Mouse (Mus musculus) hindbrain, postnatal 0 days (tissue): ENCODE data around the gene Sh3pxd2a. TPM values are rescaled to one million over a fixed set of nuclear protein-coding genes. Genes with fewer than 3 reads are reported as not detected.
A peak's percentile ranks its signal among the peaks of the same experiment; 100 is the strongest.

Experiments
- ATAC-seq: fragments of 200-750 bp; cut with Nextera tagmentation; 2 replicates; pipeline ENCODE4 v1.8.0; 2017; ENCODE audit warnings: mild to moderate bottlenecking, moderate TSS enrichment, moderate library complexity
- DNase-seq: peaks from one replicate; pipeline ENCODE4 v3.0.0-alpha.2; 2015; ENCODE audit warnings: low spot score
- H3K27ac ChIP-seq: fragments of 300-500 bp; sonication (generic); 2 replicates; pipeline ENCODE4 v1.5.1; 2014; ENCODE audit warnings: mild to moderate bottlenecking
- H3K27me3 ChIP-seq: fragments of 300-500 bp; sonication (generic); 2 replicates; pipeline ENCODE4 v1.6.1; 2014; ENCODE audit warnings: low read length, mixed read lengths; ENCODE audit not compliant: insufficient read depth
- H3K36me3 ChIP-seq: fragments of 300-500 bp; sonication (generic); 2 replicates; pipeline ENCODE4 v1.6.1; 2014; ENCODE audit warnings: low read length, mixed read lengths; ENCODE audit not compliant: insufficient read depth
- H3K4me1 ChIP-seq: fragments of 300-500 bp; sonication (generic); 2 replicates; pipeline ENCODE4 v1.6.1; 2014; ENCODE audit warnings: antibody characterized with exemption, low read length, mixed read lengths; ENCODE audit not compliant: insufficient read depth
- H3K4me2 ChIP-seq: fragments of 300-500 bp; sonication (generic); 2 replicates; pipeline ENCODE4 v1.6.1; 2014; ENCODE audit warnings: low read depth, mild to moderate bottlenecking, low read length, moderate library complexity, mixed read lengths
- H3K4me3 ChIP-seq: fragments of 300-500 bp; sonication (generic); 2 replicates; pipeline ENCODE4 v1.5.1; 2014; ENCODE audit warnings: low read length
- H3K9ac ChIP-seq: fragments of 300-500 bp; sonication (generic); replicated peaks from 2 replicates; pipeline ENCODE4 v1.6.1; 2014; ENCODE audit warnings: mild to moderate bottlenecking, low read length, moderate library complexity, mixed read lengths
- H3K9me3 ChIP-seq: fragments of 300-500 bp; sonication (generic); 2 replicates; pipeline ENCODE4 v1.6.1; 2016; ENCODE audit warnings: low read length, mixed read lengths
- CTCF ChIP-seq: IDR thresholded peaks from 2 replicates; pipeline ENCODE4 v1.5.1; 2016; ENCODE audit warnings: antibody characterized with exemption, control low read depth, low read depth
- WGBS: fragments of 180-500 bp; shearing (Covaris S2); extraction: QIAGEN DNeasy Blood & Tissue Kit; methylation state at CpG from one replicate; pipeline ENCODE4 v1.1.7; 2014; 5-methylcytosine and 5-hydroxymethylcytosine counted together
- polyA plus RNA-seq: library from polyadenylated mRNA; unstranded; fragments of >200 nt; fragmentation: Nextera tagmentation; extraction: Ambion mirVana; gene quantifications from 2 replicates; pipeline ENCODE4 v1.2.1, GENCODE M21; 2015
- total RNA-seq: library from RNA; depleted of rRNA; stranded (reverse); fragments of >200 nt; gene quantifications from 2 replicates; pipeline ENCODE4 v1.2.3, GENCODE M21; 2014

Gene Sh3pxd2a
- total and polyA plus RNA-seq, 2 experiments from 2014 or later: 1.8 to 25.5 TPM

- Histone ChIP-seq H3K36me3 (no peaks in the 10 kb centered on the region), H3K4me3 (no peak overlapping the region), H3K9ac (no peak overlapping the region), H3K9me3 (no peaks in the 10 kb centered on the region), H3K27me3 (no peaks in the 10 kb centered on the region), H3K4me2 (no peak overlapping the region), H3K4me1 (no peaks in the 10 kb centered on the region; the same call in 1 of the 2 replicates), H3K27ac (no peak overlapping the region)
- no peak for ATAC-seq
- DNase-seq: no peak
- 100% methylated on average over 1 of the region's 1 CpGs for WGBS
- no peak for TF ChIP-seq CTCF
These were observed 135.1 kb downstream of the Sh3pxd2a start for GRCm38 (mm10) chr19:47329102-47329501.

DNA sequence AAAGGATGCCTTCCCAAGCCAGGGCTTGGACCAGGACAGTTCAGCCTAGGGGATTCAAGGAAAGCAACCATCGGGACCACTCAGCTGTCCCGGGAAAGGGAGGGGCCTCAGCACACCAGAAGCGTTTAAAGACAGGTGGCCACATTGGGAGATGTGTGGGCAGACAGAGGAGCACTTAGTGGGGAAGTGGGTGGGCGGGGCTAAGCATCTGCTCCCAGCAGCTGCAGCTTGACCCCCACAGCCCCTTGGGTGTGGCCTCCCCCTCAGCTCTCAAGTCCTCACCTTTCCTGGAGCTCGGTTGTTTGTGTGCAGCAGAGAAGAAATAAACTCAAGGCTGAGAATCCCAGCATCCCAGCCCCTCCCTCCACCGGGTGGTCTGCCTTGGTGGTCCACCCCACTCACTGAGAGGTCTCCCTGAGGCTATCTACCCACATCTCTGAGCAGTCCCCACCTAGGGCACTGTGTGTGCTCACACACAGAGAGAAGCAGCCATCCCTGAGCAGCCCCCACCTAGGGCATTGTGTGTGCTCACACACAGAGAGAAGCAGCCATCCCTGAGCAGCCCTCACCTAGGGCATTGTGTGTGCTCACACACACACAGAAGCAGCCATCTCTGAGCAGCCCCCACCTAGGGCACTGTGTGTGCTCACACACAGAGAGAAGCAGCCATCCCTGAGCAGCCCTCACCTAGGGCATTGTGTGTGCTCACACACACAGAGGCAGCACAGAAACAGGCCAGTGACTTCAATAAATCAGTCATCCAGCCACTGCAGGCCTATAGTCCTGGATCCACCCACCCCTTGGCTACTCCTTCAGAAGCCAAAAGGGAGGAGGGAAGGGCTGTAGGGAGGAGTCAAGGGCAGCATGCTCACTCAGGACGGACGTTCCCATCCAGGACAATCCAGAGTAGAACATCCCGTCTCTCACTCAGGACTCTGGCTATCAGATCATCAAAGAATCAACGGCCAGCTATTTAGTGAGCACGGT, 136.0 kb downstream of the Sh3pxd2a start:
- ATAC-seq (0 out of 2 replicates have a peak, but pooled peaks have one; percentile 12), DNase-seq (no peak)
- H3K27me3 ChIP-seq: no peaks in the 10 kb centered on the region
- H3K27ac ChIP-seq: no peak overlapping the region
- TF ChIP-seq CTCF: no peak
- no peaks in the 10 kb centered on the region; the same call in 1 of the 2 replicates for H3K4me1 ChIP-seq
- WGBS: 39% methylated on average over 11 of the region's 11 CpGs
- no peak overlapping the region for H3K4me2 ChIP-seq
- no peaks in the 10 kb centered on the region for H3K36me3 ChIP-seq
- no peak overlapping the region for H3K4me3 ChIP-seq
- no peaks in the 10 kb centered on the region for H3K9me3 ChIP-seq
- H3K9ac ChIP-seq: 0 out of 2 replicates have a peak overlapping the region, but pooled peaks have one; percentile 9

- peak; percentile 49 for DNase-seq
- no peaks in the 10 kb centered on the region for H3K36me3 ChIP-seq
- no peak overlapping the region for H3K27ac ChIP-seq
- peak; percentile 68 for TF ChIP-seq CTCF
- no peaks in the 10 kb centered on the region; the same call in 1 of the 2 replicates for H3K4me1 ChIP-seq
- H3K9ac ChIP-seq: no peak overlapping the region
- no peak overlapping the region for H3K4me3 ChIP-seq
- no peaks in the 10 kb centered on the region for H3K27me3 ChIP-seq
- WGBS: 34% methylated on average over 5 of the region's 5 CpGs
- no peak overlapping the region for H3K4me2 ChIP-seq
- H3K9me3 ChIP-seq: no peaks in the 10 kb centered on the region
- ATAC-seq: no peak
These were observed 138.3 kb downstream of the Sh3pxd2a start for GRCm38 (mm10) chr19:47325881-47326280.

- Histone ChIP-seq H3K4me3 (no peak overlapping the region), H3K27me3 (no peaks in the 10 kb centered on the region), H3K4me2 (no peak overlapping the region), H3K4me1 (no peaks in the 10 kb centered on the region), H3K36me3 (no peaks in the 10 kb centered on the region), H3K9me3 (no peaks in the 10 kb centered on the region), H3K27ac (no peak overlapping the region), H3K9ac (no peak overlapping the region)
- WGBS: 51% methylated on average over 11 of the region's 11 CpGs
- ATAC-seq (peak; percentile 66; the same call in 1 of the 2 replicates), DNase-seq (peak; percentile 71)
- TF ChIP-seq CTCF: no peak
These were observed 140.9 kb downstream of the Sh3pxd2a start for GRCm38 (mm10) chr19:47323096-47323849.

- DNase-seq (no peak), ATAC-seq (no peak)
- H3K27ac ChIP-seq: no peak overlapping the region
- no peaks in the 10 kb centered on the region for H3K9me3 ChIP-seq
- peaks cover 18% of the 10 kb centered on the region for H3K4me1 ChIP-seq
- H3K27me3 ChIP-seq: no peaks in the 10 kb centered on the region
- no peak for TF ChIP-seq CTCF
- WGBS: 40% methylated on average over 8 of the region's 8 CpGs
- H3K4me2 ChIP-seq: no peak overlapping the region
- H3K36me3 ChIP-seq: no peaks in the 10 kb centered on the region
- H3K4me3 ChIP-seq: no peak overlapping the region
- H3K9ac ChIP-seq: no peak overlapping the region
These were observed 143.9 kb downstream of the Sh3pxd2a start for GRCm38 (mm10) chr19:47320331-47320668.

DNA sequence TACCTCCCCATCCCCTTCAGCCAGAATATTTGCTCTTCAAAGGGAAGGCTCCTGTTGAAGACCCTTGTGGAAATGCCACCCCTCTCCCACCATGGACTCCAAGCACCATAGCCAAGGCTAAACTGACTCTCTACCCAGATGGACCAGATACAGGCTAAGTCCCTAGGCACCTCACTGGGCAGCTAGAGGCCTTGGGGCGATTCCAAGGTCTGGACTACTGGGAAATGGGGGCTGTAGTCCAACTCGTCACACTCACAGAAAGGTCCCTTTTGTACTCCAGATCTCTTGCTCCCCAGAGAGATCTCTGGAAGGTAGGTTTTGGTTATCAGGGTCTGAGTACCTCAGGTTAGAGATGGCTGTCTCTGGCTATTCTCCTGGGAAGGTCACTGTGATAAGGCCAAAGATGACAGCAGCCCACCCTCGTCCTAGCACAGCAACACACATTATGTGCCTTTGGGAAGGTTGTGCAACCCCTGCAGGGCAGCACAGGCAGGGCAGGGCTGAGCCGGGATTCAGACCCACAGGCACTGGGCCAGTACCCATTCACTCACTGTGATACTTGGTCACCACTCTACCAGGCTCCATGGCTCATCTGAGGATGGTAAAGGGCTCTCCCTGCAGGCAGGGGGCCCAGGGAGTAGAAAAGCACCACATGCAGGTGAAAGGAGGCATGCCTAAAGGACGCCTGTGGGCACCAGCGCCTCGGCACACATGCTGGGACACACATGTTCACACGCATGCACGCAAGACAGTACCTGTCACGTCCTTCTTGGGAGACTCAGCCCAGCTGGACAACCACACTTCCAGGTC, 144.5 kb downstream of the Sh3pxd2a start:
- DNase-seq (no peak), ATAC-seq (no peak)
- Histone ChIP-seq H3K36me3 (no peaks in the 10 kb centered on the region), H3K9me3 (no peaks in the 10 kb centered on the region), H3K4me3 (no peak overlapping the region), H3K4me1 (peaks cover 22% of the 10 kb centered on the region), H3K4me2 (no peak overlapping the region), H3K27ac (no peak overlapping the region), H3K9ac (no peak overlapping the region), H3K27me3 (no peaks in the 10 kb centered on the region)
- 58% methylated on average over 10 of the region's 10 CpGs for WGBS
- no peak for TF ChIP-seq CTCF
